Mouse (Mus musculus) kidney, postnatal 25 days (tissue): ENCODE results near the gene Tgfb2.
A peak's percentile ranks its signal among the peaks of the same experiment; 100 is the strongest.

Experiments
- DNase-seq, 2 experiments: peaks; one replicate each; pipeline ENCODE4 v3.0.0; 2021; ENCODE audit warnings: mixed read lengths in 2 of 2

Gene Tgfb2

DNA sequence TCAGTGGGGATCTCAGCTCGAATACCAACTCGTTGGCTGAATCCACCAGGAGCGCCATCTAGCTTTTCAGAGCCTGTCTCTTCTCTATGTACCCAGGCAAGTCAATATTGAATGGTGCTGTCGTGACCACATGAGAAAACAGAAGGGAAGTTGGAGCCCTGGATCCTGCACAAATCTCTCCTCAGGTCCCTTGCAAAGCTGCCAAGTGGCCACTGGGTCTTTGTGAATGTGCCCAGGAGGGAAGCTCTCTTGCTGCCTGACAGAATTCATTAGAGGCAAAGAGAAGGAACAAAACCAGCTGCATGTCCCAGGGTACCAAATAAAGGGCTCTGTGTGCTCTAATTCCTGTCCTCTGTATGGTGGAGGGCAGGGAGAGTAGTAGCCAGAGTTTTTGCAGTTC lies 50.7 kb downstream of the Tgfb2 start:
- no peak for DNase-seq

DNA sequence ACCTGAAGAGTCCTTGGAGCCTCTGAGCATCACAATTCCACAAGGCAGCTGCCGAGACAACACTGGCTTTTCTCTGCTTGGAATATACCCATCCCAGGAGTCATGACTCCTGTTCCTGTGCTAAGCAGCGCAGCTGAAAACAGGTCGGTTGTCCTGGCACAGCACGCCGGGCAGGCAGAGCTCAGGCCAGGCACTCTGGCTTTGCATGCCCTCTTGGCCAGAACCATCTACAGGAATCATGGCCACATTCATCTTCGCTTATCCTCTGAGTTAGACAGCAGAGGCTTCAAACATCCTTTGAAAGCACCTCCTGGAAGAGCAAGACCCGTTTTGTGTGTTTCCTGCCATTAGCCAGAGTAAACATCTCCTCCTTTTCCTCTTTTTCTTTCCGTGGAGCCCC lies 53.6 kb downstream of the Tgfb2 start:
- DNase-seq, result no peak

DNA sequence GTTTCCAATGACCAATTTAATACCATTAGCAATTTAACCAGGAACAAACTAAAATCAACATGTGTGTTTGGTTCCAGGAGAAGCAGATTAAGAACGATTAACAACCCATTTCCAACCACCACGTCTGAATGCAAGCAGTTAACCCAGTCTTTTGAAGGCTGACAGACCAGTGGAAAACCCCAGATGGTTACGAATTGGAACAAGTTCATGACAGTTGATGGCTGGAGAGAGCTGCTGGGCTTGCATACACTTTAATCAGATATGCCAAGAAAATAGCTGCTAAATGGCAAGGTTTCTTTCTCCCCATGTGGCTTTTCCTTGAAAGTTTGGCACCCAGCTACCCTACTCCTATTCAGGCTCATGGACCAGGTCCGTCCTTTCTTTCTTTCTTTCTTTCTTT lies 55.8 kb downstream of the Tgfb2 start:
- no peak for DNase-seq

DNA sequence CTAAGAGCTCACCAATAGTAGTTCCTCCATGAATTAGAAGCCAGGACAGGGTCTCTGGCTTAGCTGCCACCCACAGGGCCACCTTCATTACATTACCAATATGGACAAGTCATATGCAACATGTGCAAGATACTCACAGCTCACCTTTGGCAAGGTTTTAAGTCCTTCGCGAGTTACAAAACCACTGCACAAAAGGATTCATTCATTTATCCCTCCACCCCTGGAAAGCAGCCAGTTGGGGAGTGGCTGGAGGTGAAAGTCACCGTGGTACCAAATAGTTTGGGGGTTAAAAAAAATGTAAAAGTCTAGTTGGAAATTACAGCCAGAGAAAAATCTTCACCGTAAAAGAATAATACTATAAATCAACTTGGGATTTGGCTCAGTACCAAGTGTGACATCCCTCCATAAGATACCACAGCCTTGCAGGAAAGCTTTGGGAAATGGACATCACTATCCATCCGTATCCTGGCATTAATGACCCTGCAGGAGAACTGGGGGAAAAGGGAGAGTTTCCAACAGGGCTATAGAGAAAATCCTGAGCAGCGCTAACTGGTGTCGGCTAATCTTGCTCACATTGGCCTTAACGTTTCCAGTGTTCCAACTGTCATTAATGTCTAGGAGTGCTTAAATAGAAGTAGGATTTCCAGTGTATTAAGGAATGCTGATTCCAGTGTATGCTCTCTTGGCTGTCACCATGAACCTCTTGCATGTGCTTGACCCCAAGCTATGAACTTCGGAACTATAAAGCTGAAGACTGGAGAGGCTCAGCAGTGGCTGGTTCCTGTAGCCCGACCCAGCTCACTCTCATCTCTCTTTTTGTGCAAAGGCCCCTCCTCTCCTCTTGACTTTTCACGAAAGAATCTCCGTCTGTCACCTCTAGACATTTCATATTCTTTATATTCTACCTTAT lies 68.2 kb downstream of the Tgfb2 start:
- DNase-seq, result no peak

DNA sequence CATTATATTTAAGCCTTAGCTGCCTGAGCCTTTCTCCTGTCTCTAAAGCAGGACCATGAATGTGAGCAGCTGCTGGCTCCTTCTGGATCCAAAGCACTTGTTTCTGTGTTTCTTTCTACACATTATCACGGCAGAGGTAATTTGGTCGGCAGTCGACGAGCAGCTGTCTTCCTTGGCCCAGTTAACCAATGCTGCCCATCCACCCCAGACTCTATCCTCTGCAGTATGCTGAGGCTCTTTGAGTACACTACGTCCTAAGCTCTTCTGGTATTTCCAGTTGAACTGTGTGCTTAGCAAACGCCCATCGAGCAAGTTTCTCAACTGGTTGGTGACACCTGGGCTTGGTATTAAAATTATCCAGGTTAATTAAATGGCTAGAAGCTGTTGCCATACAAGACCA lies 70.7 kb downstream of the Tgfb2 start:
- DNase-seq, result no peak

DNA sequence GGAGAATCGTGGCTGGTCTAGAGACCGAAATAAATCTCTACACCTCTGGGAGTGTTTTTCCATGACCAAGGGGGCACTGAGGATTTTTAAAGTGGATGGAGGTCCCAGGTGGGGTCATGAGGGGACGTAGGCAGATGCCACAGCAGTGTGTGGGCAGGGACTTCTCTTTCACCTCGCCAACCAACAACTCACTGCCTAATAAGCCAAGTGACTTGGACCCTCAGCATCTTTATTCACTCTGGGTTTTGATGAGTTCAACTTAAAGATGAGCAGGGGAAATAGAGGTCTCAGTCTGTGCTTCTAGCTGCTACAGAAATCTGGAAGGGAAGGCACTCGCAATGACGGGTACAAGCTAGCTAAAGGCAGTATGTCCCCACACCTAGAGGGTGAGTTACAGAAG lies 74.3 kb downstream of the Tgfb2 start:
- no peak for DNase-seq

DNA sequence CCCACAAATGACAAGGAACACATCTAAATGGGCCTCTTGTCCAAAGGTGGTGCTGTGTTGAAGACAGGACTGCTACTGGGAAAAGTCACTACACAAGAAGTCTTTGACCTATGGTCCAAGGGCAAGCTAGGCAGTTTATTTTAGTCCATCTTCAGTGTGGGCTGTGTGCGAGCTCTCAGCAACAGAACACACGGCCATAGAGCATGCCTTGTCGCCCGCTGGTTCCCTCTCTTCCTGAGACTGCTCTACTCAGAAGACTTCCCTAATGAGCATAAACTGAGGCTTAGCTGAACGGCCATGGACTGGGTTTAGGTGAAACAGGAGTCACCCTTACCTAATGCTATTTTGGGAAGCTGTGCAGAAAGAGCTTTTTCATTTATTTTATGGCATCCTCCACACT lies 74.8 kb downstream of the Tgfb2 start:
- no peak for DNase-seq

DNA sequence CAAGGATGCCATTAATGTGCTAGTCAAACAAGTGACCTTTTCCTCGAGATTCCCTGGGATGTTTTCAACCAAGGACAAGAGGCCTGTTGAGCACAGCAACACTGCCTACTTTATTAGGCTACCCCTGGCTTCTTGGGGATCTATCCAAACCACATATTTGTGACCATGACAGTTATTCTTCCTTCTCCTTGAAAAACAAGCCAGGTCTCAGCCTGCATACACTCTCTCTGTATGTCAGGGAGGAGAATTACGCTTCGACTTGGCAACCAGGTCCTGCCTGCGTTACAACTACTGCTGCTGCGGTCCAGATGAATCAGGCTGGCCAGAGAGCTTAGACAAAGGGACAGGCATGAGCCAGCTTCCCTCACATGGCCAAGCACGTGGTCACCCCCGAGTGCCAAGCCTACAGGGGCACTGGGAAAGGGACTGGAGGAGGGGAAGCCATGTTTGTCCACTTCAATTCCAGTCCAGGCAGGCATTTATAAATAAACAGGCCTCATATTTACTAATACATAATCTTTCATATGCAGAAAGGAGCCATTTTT lies 78.3 kb downstream of the Tgfb2 start:
- peak; percentile 9 to 55 for DNase-seq

DNA sequence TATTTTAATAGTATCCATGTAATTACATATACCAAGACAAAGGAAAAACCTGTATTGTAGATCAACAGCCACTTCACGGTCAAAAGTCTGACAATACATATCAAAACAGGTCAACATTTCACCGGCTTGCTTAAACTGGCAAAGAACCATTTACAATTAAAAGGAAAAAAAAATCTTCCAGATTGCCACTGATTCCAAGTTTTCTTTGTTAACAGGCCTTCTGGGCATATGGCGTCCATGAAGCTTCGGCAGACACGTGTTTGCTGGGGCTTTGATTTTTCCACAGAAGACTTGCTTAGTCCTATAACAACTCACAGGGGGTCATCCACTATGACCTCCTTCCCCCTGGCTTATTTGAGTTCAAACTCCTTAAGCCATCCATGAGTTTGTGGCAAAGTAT lies 81.3 kb downstream of the Tgfb2 start:
- DNase-seq, result no peak

DNA sequence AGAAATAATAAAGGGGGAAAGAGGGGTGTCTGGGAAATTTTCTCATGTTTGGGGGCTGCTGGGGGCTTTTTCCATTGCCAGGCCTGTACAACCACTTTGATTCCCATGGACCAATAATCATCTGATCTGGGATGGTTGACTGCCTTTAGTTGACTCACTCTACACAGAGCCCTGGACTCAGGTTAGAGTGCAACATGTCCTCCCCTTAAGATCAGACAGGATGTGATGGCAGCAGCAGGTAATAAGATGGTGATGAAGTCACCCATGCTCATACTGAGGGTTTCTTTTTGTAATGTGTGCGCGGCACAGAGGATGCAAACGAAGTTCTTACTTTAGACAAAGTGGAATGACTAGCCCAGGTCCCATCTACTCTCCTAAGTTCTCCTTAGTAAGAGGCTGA lies 84.0 kb downstream of the Tgfb2 start:
- DNase-seq, result no peak

DNA sequence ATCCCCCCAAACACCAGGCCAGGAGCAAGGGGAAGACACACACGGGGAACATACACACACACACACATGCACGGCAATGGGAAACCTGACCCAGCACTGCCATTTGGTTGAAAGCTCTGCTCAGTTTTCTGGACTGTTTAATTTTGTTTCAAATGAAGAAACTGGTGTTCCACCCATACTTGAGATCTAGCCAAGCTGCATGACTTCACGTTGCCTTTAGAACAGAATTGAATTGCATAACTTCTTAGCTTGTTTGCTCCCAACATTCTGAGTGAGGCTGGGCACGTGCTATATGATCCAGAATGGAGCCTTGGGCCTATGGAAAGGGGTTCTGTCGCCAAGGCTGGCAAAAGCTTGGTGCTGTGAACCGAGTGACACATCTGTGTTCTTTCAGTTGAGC lies 87.5 kb downstream of the Tgfb2 start:
- DNase-seq, result no peak

DNA sequence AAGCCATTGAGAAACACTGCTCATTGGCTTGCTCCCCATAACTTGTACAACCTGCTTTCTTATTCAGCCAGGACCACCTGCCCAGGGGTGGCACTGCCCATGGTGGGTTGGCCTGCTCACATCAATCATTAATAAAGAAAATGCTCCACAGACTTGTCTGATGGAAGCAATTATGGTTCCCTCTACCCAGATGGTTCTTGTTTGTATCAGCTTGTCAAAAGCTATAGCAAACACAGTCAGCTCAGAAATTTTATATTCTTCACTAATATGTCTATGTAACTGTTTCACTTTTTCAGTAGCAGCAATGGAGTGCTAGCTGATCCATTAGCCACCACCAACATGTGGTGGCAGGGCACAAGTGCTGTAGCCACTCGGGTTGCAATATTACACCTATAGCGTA lies 94.4 kb downstream of the Tgfb2 start:
- no peak for DNase-seq

DNA sequence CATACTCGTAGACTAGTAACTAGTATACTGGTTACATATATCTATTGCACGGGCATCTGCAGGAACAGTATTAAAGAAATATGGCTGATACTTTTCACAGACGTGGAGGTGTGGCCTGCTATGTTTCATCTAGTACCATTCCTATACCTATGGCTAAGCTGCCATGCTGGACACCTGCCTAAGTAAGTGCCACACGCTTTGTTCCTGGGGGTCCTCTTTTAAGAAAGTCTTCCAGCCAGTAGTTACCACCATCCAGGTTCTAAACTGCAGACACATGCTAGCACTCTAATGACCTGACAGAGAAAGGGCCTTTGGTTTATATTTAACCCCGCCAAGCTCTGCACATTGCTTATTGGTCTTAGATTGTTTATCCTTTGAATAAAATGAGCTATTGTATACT lies 95.3 kb downstream of the Tgfb2 start:
- DNase-seq, result no peak

DNA sequence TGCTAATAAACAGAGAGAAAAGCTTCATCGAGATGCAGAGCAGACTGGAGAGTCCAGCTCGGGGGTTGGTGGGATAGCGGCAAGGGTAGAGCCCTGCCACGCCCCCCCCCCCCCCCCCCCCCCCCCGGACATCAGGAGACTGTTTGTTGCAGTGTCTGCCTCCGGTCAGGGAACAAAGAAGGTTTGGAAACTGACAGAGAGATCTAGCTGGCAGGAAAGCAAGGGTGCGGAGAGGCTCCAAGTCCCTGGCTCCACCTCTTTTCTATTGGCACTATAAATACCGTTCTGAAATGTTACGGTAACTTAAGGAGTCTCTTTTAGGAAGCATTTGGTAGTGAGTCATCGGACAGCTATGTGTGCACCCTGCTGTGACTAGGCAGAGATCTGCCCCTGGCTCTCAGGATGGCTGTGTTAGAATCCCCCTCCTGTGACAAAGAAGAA lies 96.0 kb downstream of the Tgfb2 start:
- DNase-seq, result no peak

DNA sequence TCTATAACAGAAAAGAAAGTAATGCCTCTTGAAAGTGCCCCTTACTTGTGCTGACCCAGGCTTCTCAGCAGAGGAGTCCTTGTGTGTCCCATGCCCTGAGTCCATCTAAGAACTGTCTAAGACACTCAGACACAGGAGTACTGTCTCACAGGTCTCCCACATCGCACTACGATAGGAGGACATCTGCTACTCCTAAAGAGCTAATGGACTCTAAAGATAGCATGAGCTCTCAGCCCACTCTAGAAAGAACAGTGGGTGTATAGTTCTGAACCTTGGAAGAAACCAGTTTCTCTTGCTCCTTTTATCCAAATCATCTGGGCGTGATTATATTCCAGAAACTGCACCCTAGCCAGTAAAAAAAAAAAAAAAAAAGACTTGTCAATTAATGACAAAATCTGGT lies 97.7 kb downstream of the Tgfb2 start:
- DNase-seq, result no peak

DNA sequence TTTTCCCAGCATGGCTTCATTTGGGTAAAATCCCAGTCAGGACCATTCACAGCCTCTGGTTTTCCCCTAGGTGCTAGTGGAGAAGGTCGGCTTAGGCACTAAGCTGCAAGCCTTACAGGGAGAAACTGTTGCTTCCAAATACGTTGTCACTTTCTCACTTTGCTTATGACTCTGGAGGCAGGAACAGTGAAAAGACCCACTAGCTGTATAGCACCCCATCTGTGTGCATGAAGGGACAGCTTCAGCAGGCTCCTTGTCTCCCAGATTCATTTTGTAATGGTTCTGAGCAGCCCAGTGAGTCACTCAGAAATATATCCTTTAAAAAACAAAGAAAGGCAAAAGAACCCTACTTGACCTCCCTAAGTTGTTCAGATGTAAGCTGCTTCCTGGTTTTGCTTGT lies 100.2 kb downstream of the Tgfb2 start:
- DNase-seq, result no peak

DNA sequence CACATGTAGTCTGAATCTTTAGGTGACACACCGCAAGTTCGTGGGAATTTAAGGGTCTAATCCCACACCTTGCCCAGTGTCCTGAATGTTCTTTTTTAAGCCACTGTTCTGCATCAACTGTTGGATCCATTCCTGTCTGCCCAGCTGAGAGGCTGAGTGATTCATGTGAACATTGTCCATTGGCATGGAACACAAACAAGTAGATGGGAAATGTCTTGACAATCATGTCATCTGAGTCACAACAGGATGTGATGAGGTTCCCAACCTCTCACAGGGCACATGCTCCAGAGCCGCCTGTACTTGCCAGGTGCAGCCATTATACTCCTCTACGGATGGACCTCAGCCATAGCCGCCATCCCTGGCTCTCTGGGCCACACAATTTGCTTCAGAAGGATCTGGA lies 101.7 kb downstream of the Tgfb2 start:
- no peak for DNase-seq

DNA sequence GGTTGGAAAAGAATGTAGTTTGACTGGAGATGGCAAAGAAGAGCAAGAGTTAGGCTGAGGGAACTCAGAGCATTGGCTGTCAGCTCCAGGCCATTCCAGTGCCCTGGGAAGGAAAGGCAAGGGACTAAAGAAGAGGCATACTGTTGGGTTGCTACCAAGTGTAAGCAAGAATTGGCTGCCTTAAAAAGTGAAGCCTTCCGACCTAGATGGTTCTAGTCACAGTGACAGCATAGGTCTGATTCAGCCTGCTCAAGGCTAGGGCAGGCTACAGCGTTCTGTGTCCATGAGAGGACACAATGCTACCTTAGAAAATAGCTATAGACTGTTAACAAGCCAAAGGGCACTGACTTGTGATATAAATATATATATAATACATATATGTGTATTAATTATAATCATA lies 117.6 kb downstream of the Tgfb2 start:
- DNase-seq, result no peak

DNA sequence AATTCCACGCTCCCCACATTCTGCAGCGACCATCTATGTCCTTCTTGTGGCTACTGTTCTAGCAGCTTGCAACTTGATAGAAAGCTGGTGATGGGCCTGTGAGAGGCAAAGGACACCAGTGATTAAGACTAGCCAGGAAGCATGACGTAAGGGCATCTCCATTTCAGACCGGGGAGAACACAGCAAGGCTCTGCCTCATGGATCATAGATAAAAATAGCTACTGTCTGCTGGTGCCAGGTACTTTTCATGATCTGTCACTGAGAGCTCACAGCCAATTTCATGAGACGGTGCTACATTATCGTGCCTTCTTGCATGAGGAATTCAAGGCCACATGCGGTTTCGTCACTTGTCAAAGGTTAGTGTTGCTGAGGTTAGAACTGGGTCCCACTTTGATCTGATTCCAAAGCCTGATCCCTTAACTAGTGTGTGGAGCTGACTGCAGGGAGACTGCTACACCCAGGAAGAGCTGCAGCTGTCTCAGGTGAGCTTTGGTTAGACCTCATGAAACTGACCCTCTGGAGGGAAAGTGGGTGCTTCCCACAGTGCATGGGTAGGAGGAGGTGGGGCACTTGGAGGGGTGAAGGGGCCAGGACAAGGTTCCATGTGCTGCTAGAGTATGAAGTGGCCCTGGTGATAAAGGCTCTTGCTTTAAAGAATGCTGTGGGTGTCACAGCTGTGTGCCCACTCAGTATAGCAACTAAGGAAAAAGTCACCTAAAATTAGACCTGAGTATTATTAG lies 118.6 kb downstream of the Tgfb2 start:
- DNase-seq, result no peak

DNA sequence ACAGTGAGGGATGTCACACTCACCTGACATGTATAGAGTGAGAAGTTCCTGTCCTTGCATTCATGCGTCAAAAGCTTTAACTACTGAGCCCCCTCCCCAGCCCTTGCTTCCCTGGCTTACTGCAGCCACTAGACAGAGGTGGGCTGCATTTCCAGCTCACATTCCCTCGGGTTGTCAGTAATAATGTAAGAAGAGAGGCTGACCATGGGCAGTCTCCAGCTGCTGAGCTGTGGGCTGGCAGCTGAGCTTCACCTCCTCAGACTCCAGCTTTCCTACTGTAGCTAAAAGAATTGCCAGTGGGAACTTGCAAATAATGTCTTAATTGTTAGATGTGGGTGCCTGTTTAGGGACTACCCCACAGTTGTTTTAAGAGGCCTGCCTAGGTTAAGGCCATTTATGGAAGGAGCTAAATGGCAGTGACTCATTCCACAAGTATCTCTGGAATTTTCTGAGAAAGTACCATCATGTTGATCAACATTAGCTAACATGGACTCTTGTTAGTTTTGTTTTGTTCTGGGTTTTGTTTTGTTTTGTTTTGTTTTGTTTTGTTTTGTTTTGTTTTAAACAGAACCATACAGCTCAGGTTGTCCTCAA lies 120.1 kb downstream of the Tgfb2 start:
- DNase-seq, result no peak

DNA sequence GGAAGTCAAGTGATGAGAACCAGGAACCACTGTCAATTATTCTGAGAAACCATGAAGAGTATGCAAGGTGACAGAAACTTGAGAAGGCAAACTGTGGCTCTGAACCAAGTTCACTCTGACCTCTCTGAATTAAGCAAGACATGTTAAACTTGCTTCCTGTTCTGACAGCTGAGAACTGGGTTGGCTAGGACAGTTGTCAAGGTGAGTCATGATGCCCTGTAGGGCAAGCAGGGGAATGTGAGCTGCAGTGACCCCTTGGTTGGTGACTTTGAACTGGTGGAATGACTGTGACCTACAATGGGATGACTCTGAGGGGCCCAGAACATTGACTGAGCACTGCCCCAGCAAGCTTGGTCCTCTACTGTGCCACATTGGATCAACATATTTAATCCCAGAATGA lies 121.9 kb downstream of the Tgfb2 start:
- no peak for DNase-seq

DNA sequence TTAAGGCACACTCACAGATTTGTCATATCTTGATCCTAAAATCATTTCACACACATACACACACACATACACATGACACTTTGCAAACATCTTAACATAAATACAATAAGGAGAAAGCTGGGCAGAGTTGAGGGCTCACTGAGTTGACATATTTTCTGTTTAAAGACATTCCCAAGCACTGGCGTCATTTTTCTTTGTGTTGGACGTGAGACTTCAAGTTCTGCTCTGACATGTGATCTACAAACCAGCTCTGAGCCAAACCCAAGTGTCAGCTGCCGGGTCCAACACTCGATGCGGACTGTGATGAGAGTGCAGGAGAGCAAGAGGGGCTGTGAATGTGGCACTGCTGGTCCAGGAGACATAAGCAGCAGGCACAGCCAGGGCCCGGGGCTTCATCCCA lies 123.7 kb downstream of the Tgfb2 start:
- DNase-seq, result no peak

DNA sequence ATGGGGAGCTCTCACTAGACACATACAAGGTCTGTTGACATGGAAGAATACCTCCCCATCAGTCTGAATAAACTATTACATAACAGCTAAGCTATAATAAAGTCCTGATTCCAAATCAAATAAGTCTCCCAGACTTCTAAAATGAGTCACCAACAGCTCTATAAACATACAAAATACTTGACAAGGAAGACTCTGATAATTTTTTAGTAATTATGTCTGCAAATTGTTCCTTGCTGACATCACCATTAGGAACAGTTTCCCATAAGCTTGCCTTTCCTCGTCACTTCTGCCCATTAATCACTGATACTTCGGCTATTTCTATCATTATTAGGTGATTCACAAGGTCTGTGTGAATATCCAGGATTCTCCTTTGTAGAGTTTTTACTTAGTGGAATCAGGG lies 124.1 kb downstream of the Tgfb2 start:
- DNase-seq, result no peak

DNA sequence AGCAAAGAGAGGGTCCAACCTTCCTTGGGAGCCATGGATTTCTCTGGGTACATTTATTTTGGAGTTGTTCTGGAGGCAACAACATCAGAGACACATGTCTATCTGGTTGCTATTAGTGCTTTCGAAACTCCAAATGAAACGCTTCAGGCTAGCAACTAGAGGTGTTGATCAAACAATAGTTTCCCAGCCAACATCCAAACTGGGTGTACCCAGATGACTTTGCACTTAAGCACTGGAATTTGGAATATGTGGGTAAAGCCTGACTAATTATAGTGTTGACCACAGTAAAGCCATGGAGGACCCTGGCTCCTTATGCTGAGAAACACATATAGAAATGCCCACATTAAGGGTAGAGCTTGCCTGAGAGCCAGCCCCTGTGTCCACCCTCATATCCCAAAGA lies 124.7 kb downstream of the Tgfb2 start:
- no peak for DNase-seq
